Mouse (Mus musculus) brain, adult 2 months (tissue): Measurements from ENCODE around the gene Plxnd1.

Experiments
- DNase-seq: peaks from one replicate; pipeline ENCODE4 v3.0.0; 2011; ENCODE audit warnings: low read depth, low spot score

Plxnd1 gene

GRCm38 (mm10) chr6:115919876-115920275 is 74.9 kb downstream of the Plxnd1 start:
- no peak for DNase-seq

- no peak for DNase-seq
These were observed 76.2 kb downstream of the Plxnd1 start for GRCm38 (mm10) chr6:115918615-115919014.

GRCm38 (mm10) chr6:115916611-115917010 is 78.2 kb downstream of the Plxnd1 start:
- DNase-seq, result peak; percentile 62

- peak; percentile 95 for DNase-seq
These were observed 79.0 kb downstream of the Plxnd1 start for GRCm38 (mm10) chr6:115915601-115916445.

GRCm38 (mm10) chr6:115914511-115915202 is 80.1 kb downstream of the Plxnd1 start:
- DNase-seq, result peak; percentile 94

- DNase-seq, result peak; percentile 71
These were observed 81.3 kb downstream of the Plxnd1 start for GRCm38 (mm10) chr6:115913482-115913881.

GRCm38 (mm10) chr6:115911763-115912162 is 83.0 kb downstream of the Plxnd1 start:
- no peak for DNase-seq

- peak; percentile 52 for DNase-seq
These were observed 84.9 kb downstream of the Plxnd1 start for GRCm38 (mm10) chr6:115909940-115910339.

GRCm38 (mm10) chr6:115909052-115909451 is 85.8 kb downstream of the Plxnd1 start:
- no peak for DNase-seq

- no peak for DNase-seq
These were observed 86.3 kb downstream of the Plxnd1 start for GRCm38 (mm10) chr6:115908421-115908982.

- DNase-seq, result peak; percentile 66
These were observed 87.9 kb downstream of the Plxnd1 start for GRCm38 (mm10) chr6:115906871-115907270.

GRCm38 (mm10) chr6:115906455-115906854 is 88.3 kb downstream of the Plxnd1 start:
- DNase-seq, result no peak

- no peak for DNase-seq
These were observed 89.2 kb downstream of the Plxnd1 start for GRCm38 (mm10) chr6:115905568-115905967.
